Mouse (Mus musculus): ENCODE results near the gene Ago1.
A peak's percentile ranks its signal among the peaks of the same experiment; 100 is the strongest.

Gene Ago1

GRCm38 (mm10) chr4:126468925-126469324 is 542 bp upstream of the Ago1 start:
- no peak for DNase-seq

GRCm38 (mm10) chr4:126467721-126468284 is 580 bp downstream of the Ago1 start:
- peak; percentile 34 for DNase-seq

- DNase-seq = no peak
Observed at GRCm38 (mm10) chr4:126466251-126466750, 2.1 kb downstream of the Ago1 start.

- DNase-seq = peak; percentile 45
Observed at GRCm38 (mm10) chr4:126465843-126466242, 2.5 kb downstream of the Ago1 start.

GRCm38 (mm10) chr4:126464892-126465235 is 3.5 kb downstream of the Ago1 start:
- no peak for DNase-seq

- DNase-seq = no peak
Observed at GRCm38 (mm10) chr4:126464189-126464891, 4.0 kb downstream of the Ago1 start.

GRCm38 (mm10) chr4:126455441-126455840 is 12.9 kb downstream of the Ago1 start:
- no peak for DNase-seq

- DNase-seq = no peak
Observed at GRCm38 (mm10) chr4:126454547-126455254, 13.7 kb downstream of the Ago1 start.

GRCm38 (mm10) chr4:126450268-126450667 is 18.1 kb downstream of the Ago1 start:
- no peak for DNase-seq

GRCm38 (mm10) chr4:126447126-126447525 is 21.3 kb downstream of the Ago1 start:
- no peak for DNase-seq

GRCm38 (mm10) chr4:126444528-126444927 is 23.9 kb downstream of the Ago1 start:
- DNase-seq = no peak

GRCm38 (mm10) chr4:126438261-126438660 is 30.1 kb downstream of the Ago1 start:
- DNase-seq = no peak

GRCm38 (mm10) chr4:126436268-126436667 is 32.1 kb downstream of the Ago1 start:
- no peak for DNase-seq

- DNase-seq = no peak
Observed at GRCm38 (mm10) chr4:126434094-126434493, 34.3 kb downstream of the Ago1 start.

- no peak for DNase-seq
Observed at GRCm38 (mm10) chr4:126433175-126433574, 35.2 kb downstream of the Ago1 start.

- no peak for DNase-seq
Observed at GRCm38 (mm10) chr4:126431746-126432145, 36.6 kb downstream of the Ago1 start.

- DNase-seq = peak; percentile 97
Observed at GRCm38 (mm10) chr4:126429347-126430079, 38.9 kb downstream of the Ago1 start, which contains the start of gene Ago3. Gene Ago3 (minus strand): TSS chr4:126429556.

- no peak for DNase-seq
Observed at GRCm38 (mm10) chr4:126428682-126429346, 39.6 kb downstream of the Ago1 start.

- no peak for DNase-seq
Observed at GRCm38 (mm10) chr4:126423866-126424265, 44.5 kb downstream of the Ago1 start.

GRCm38 (mm10) chr4:126415707-126416106 is 52.7 kb downstream of the Ago1 start:
- no peak for DNase-seq

- no peak for DNase-seq
Observed at GRCm38 (mm10) chr4:126412526-126412925, 55.9 kb downstream of the Ago1 start.

All from right cerebral cortex, adult 18-20 months (tissue).